Mouse (Mus musculus): Measurements from ENCODE around the gene Cd164. TPM values are rescaled to one million over a fixed set of nuclear protein-coding genes. Genes with fewer than 3 reads are reported as not detected.

Cd164 gene
- polyA plus RNA-seq, 1 experiment from 2014 or later: 49.9 TPM

GRCm38 (mm10) chr10:41552847-41553589 is 33.8 kb downstream of the Cd164 start:
- Histone ChIP-seq H3K27ac (replicated peaks) (no peak overlapping the region), H3K27me3 (replicated peaks) (no peaks in the 10 kb centered on the region), H3K4me1 (peaks cover 11% of the 10 kb centered on the region), H3K9ac (replicated peaks) (no peak overlapping the region), H3K4me3 (replicated peaks) (no peak overlapping the region), H3K36me3 (no peaks in the 10 kb centered on the region), H3K4me2 (no peak overlapping the region), H3K9me3 (replicated peaks) (0 out of 2 replicates have a peak, but pooled peaks cover 3% of the 10 kb centered on the region)
- WGBS: 59% methylated on average over 14 of the region's 14 CpGs
- 0 out of 2 replicates have a peak, but pooled peaks have one; percentile 28 for ATAC-seq (ENCODE audit: low FRiP score)

GRCm38 (mm10) chr10:41553711-41554110 is 34.5 kb downstream of the Cd164 start:
- no peak overlapping the region for H3K27ac ChIP-seq (replicated peaks)
- no peak overlapping the region for H3K4me2 ChIP-seq
- 71% methylated on average over 4 of the region's 4 CpGs for WGBS
- H3K4me3 ChIP-seq (replicated peaks): no peak overlapping the region
- H3K36me3 ChIP-seq: no peaks in the 10 kb centered on the region
- H3K9me3 ChIP-seq (replicated peaks): 0 out of 2 replicates have a peak, but pooled peaks cover 3% of the 10 kb centered on the region
- ATAC-seq (ENCODE audit: low FRiP score): no peak
- H3K9ac ChIP-seq (replicated peaks): no peak overlapping the region
- no peaks in the 10 kb centered on the region for H3K27me3 ChIP-seq (replicated peaks)
- H3K4me1 ChIP-seq: peaks cover 11% of the 10 kb centered on the region

GRCm38 (mm10) chr10:41555081-41555480 is 35.9 kb downstream of the Cd164 start:
- no peak overlapping the region for H3K27ac ChIP-seq (replicated peaks)
- H3K4me1 ChIP-seq: peaks cover 11% of the 10 kb centered on the region
- H3K4me2 ChIP-seq: no peak overlapping the region
- 93% methylated on average over 3 of the region's 3 CpGs for WGBS
- H3K36me3 ChIP-seq: no peaks in the 10 kb centered on the region
- H3K4me3 ChIP-seq (replicated peaks): no peak overlapping the region
- H3K27me3 ChIP-seq (replicated peaks): no peaks in the 10 kb centered on the region
- 0 out of 2 replicates have a peak, but pooled peaks cover 5% of the 10 kb centered on the region for H3K9me3 ChIP-seq (replicated peaks)
- no peak overlapping the region for H3K9ac ChIP-seq (replicated peaks)
- no peak for ATAC-seq (ENCODE audit: low FRiP score)

DNA sequence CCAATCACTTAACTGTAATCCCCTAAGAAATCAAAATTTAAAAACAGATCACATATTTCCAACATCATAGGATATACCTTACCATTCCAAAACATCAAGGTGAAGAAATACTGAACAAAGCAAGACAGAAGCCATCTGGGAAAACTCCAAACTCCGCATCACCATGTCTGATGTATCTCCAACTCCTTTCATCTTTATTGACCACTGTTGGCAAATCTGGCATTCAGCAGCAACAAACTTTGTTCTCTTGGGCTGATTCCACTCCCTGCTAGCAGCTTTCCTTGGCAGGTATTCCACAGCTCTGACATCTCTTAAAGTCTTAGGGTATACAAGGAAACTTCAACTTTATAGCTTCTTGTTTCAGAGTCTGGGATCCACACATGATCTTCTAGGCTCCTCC is 39.2 kb downstream of the Cd164 start:
- H3K4me1 ChIP-seq: peaks cover 3% of the 10 kb centered on the region; the same call in 1 of the 2 replicates
- H3K27me3 ChIP-seq (replicated peaks): no peaks in the 10 kb centered on the region
- H3K4me3 ChIP-seq (replicated peaks): no peak overlapping the region
- H3K36me3 ChIP-seq: no peaks in the 10 kb centered on the region
- no peak overlapping the region for H3K4me2 ChIP-seq
- 0 out of 2 replicates have a peak, but pooled peaks cover 5% of the 10 kb centered on the region for H3K9me3 ChIP-seq (replicated peaks)
- WGBS: 93% methylated on average over 1 of the region's 1 CpGs
- no peak overlapping the region for H3K27ac ChIP-seq (replicated peaks)
- H3K9ac ChIP-seq (replicated peaks): no peak overlapping the region
- ATAC-seq (ENCODE audit: low FRiP score): no peak

- 88% methylated on average over 10 of the region's 10 CpGs for WGBS
Observed at GRCm38 (mm10) chr10:41561701-41562395, 42.6 kb downstream of the Cd164 start.

GRCm38 (mm10) chr10:41565141-41565540 is 45.9 kb downstream of the Cd164 start:
- no peak overlapping the region for H3K4me3 ChIP-seq (replicated peaks)

More at GRCm38 (mm10) chr10:41561701-41562395, 42.6 kb downstream of the Cd164 start:
- no peak for ATAC-seq (ENCODE audit: low FRiP score)
- no peaks in the 10 kb centered on the region for H3K4me1 ChIP-seq
- H3K36me3 ChIP-seq: no peaks in the 10 kb centered on the region
- H3K4me3 ChIP-seq (replicated peaks): no peak overlapping the region
- 0 out of 2 replicates have a peak, but pooled peaks cover 5% of the 10 kb centered on the region for H3K9me3 ChIP-seq (replicated peaks)
- no peak overlapping the region for H3K9ac ChIP-seq (replicated peaks)
- H3K27me3 ChIP-seq (replicated peaks): no peaks in the 10 kb centered on the region
- no peak overlapping the region for H3K27ac ChIP-seq (replicated peaks)
- H3K4me2 ChIP-seq: no peak overlapping the region

DNA sequence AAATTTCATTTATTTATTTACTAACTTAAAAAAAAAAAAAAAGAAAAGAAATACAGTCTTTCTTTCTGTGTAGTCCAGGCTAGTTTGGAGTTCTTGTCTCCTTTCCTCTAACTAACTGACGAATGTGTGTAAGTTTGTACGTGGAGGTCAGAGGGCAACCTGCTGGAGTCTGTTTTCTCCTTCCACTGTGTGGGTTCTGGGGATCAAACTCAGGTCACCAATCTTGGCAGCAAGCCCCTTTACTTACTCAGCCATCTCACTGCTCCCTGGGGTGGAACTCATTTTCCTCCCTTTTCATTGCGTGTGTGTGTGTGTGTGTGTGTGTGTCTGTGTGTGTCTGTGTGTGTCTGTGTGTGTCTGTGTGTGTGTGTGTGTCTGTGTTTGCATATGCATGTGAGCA is 49.1 kb downstream of the Cd164 start:
- 58% methylated on average over 3 of the region's 3 CpGs for WGBS
- no peak for ATAC-seq (ENCODE audit: low FRiP score)
- no peaks in the 10 kb centered on the region for H3K9me3 ChIP-seq (replicated peaks)
- no peak overlapping the region for H3K9ac ChIP-seq (replicated peaks)
- no peaks in the 10 kb centered on the region for H3K27me3 ChIP-seq (replicated peaks)
- H3K4me2 ChIP-seq: no peak overlapping the region
- H3K4me1 ChIP-seq: no peaks in the 10 kb centered on the region
- no peak overlapping the region for H3K4me3 ChIP-seq (replicated peaks)
- H3K36me3 ChIP-seq: no peaks in the 10 kb centered on the region
- H3K27ac ChIP-seq (replicated peaks): no peak overlapping the region

More at GRCm38 (mm10) chr10:41565141-41565540, 45.9 kb downstream of the Cd164 start:
- Histone ChIP-seq H3K27me3 (replicated peaks) (no peaks in the 10 kb centered on the region), H3K4me2 (no peak overlapping the region), H3K9me3 (replicated peaks) (no peaks in the 10 kb centered on the region), H3K4me1 (no peaks in the 10 kb centered on the region), H3K36me3 (no peaks in the 10 kb centered on the region), H3K27ac (replicated peaks) (no peak overlapping the region), H3K9ac (replicated peaks) (no peak overlapping the region)
- no peak for ATAC-seq (ENCODE audit: low FRiP score)
- 41% methylated on average over 5 of the region's 5 CpGs for WGBS

GRCm38 (mm10) chr10:41571065-41571464 is 51.9 kb downstream of the Cd164 start:
- H3K27ac ChIP-seq (replicated peaks): no peak overlapping the region
- no peaks in the 10 kb centered on the region for H3K9me3 ChIP-seq (replicated peaks)
- H3K36me3 ChIP-seq: no peaks in the 10 kb centered on the region
- H3K9ac ChIP-seq (replicated peaks): no peak overlapping the region
- 88% methylated on average over 4 of the region's 4 CpGs for WGBS
- no peak for ATAC-seq (ENCODE audit: low FRiP score)
- H3K27me3 ChIP-seq (replicated peaks): no peaks in the 10 kb centered on the region
- no peak overlapping the region for H3K4me3 ChIP-seq (replicated peaks)
- no peak overlapping the region for H3K4me2 ChIP-seq
- H3K4me1 ChIP-seq: no peaks in the 10 kb centered on the region

DNA sequence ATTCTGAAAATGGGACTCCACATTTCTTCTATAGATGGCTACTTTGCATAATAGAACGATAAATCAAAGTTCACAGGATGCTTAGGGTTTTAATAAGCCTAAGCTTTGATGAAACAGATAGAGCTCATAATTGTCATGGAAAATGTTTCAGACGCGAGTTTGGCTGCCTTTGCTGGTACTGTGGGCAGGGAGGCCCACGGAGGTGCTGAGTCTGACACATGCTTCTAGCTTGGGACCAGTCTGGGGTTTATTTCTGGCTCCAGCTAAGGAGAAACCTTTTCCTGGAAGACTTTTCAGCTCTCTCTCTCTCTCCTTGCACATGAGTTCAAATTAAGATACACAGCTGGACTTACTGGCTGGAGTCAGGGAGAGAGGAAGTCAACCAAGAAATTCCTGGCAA is 53.1 kb downstream of the Cd164 start:
- H3K4me3 ChIP-seq (replicated peaks): no peak overlapping the region
- 85% methylated on average over 4 of the region's 4 CpGs for WGBS
- no peaks in the 10 kb centered on the region for H3K9me3 ChIP-seq (replicated peaks)
- H3K27me3 ChIP-seq (replicated peaks): no peaks in the 10 kb centered on the region
- no peak overlapping the region for H3K27ac ChIP-seq (replicated peaks)
- H3K4me2 ChIP-seq: no peak overlapping the region
- H3K9ac ChIP-seq (replicated peaks): no peak overlapping the region
- no peak for ATAC-seq (ENCODE audit: low FRiP score)
- H3K4me1 ChIP-seq: no peaks in the 10 kb centered on the region
- H3K36me3 ChIP-seq: no peaks in the 10 kb centered on the region

DNA sequence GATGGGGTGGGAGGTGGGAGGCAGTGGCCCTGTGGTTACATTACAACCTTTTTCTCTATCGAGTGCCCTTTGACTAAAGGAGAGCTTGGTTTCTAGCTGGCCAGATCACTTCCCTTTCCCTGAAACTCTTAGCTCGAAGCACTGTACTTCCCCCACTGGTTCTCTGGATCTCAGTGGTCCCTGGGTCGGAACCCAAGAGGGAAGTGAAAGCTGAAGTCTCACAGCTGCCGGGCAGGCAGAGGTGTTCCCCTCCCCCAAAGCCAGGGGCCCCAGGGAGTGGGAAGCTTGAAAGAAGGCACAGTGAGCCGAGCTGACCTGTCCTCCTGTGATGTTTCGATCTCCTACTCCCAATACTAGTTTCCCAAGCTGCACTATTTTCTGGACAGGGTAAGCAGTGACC is 54.0 kb downstream of the Cd164 start:
- Histone ChIP-seq H3K4me3 (replicated peaks) (no peak overlapping the region), H3K27ac (replicated peaks) (no peak overlapping the region), H3K27me3 (replicated peaks) (no peaks in the 10 kb centered on the region), H3K9me3 (replicated peaks) (no peaks in the 10 kb centered on the region), H3K9ac (replicated peaks) (no peak overlapping the region), H3K4me1 (no peaks in the 10 kb centered on the region), H3K36me3 (no peaks in the 10 kb centered on the region), H3K4me2 (no peak overlapping the region)
- 38% methylated on average over 6 of the region's 6 CpGs for WGBS
- no peak for ATAC-seq (ENCODE audit: low FRiP score)

DNA sequence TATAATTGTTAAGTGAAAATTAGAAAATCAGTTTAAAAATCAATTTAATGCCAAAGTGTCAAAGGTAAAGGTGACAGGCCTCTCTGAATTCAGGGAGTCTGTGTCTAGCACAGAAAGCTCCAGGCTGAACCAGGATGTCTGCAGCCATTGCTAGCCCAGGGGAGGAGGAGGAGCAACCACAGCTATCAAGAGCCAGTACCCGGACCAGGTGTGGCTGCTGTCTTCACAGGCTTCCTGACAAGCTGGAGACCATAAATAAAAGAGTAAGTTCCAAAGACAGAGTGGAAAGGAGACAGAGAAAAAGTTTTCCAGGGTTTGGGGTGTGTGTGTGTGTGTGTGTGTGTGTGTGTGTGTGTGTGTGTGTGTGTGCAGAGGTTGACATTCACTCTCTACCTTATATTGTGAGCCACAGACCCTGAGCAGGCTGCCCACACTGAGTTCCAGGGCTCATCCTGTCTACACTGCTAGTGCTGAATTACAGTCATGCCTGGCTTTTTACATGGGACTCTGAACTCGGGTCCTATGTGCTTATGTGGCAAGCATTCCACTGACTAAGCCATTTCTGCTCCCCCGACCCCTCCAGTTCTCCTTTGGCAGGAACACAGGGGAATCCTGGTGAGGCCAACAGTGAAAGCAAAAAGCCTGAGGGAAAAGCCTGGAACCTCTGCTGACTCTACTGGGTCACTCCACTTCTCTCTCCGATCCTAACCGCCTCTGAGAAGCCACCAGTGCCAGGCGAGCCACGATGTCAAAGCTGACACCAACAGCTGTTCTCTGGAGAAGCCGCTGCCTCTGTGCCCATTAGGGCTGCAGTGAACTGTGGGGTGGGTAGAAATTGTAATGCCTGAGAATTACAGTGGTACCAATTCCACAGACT is 56.5 kb downstream of the Cd164 start:
- no peak for ATAC-seq (ENCODE audit: low FRiP score)

More for the DNA sequence above, 56.5 kb downstream of the Cd164 start:
- H3K27ac ChIP-seq (replicated peaks): no peak overlapping the region
- H3K9ac ChIP-seq (replicated peaks): no peak overlapping the region
- H3K36me3 ChIP-seq: no peaks in the 10 kb centered on the region
- H3K4me1 ChIP-seq: no peaks in the 10 kb centered on the region
- H3K4me3 ChIP-seq (replicated peaks): no peak overlapping the region
- 72% methylated on average over 8 of the region's 8 CpGs for WGBS
- no peak overlapping the region for H3K4me2 ChIP-seq
- H3K27me3 ChIP-seq (replicated peaks): no peaks in the 10 kb centered on the region
- H3K9me3 ChIP-seq (replicated peaks): no peaks in the 10 kb centered on the region

Measured in neural tube, embryonic 15.5 days (tissue).